ENCODE assay signal across 28 mouse cellular contexts in the genomic region with DNA sequence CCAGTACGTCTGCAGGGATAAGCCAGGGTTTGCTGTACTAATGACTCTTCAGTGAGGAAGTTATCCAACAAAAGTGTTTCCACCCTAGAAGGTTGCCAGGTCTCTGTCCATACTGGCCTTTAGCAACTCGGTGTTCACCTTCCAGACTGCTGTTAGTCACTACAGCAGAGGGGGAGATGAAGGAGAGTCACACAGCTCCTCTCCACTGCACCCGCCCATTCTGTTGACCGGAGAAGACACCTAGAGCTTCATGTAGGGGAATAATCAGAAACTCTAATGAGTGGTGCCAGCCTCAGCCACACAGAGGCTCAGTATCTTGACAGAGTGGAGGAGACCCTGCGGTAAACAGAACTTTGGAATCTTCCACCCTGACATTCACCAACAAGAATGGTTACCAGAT. TPM values are rescaled to one million over a fixed set of nuclear protein-coding genes. Genes with fewer than 3 reads are reported as not detected.
"Had no signal": no experiment of that assay in that cellular context is flagged by ENCODE, and none has a peak within 500 bp of the region (broad histone marks: within the 10 kb centered on the region; RNA-seq: fewer than 3 reads in every experiment).

No protein-coding gene starts in this region.

- H3K27me3 ChIP-seq: heart, embryonic 13.5 days; heart, embryonic 15.5 days; hindbrain, embryonic 12.5 days; intestine, embryonic 15.5 days; limb, embryonic 12.5 days; liver, embryonic 13.5 days; liver, embryonic 15.5 days had no signal

- H3K4me2 ChIP-seq: heart, embryonic 11.5 days; heart, embryonic 13.5 days; heart, embryonic 15.5 days; hindbrain, embryonic 12.5 days; hindbrain, embryonic 14.5 days; intestine, embryonic 15.5 days; limb, embryonic 12.5 days; liver, embryonic 11.5 days; liver, embryonic 13.5 days; liver, embryonic 15.5 days had no signal

- DNase-seq: gastrocnemius, postnatal 10 days; gastrocnemius, postnatal 25 days; heart, postnatal 14 days; heart, postnatal 4 days; kidney, adult 18-20 months; kidney, adult 8-10 months; kidney, postnatal 10 days; kidney, postnatal 25 days; liver; liver, embryonic 13.5 days had no signal

- H3K4me1 ChIP-seq: liver, embryonic 13.5 days; liver, embryonic 15.5 days had no signal

- H3K27ac ChIP-seq: heart, embryonic 13.5 days; heart, embryonic 15.5 days; hindbrain, embryonic 10.5 days; hindbrain, embryonic 12.5 days; hindbrain, embryonic 14.5 days; layer of hippocampus, adult 2 months; left cerebral cortex, adult 2 months; limb, embryonic 10.5 days; limb, embryonic 12.5 days; liver, embryonic 13.5 days; liver, embryonic 15.5 days had no signal

- H3K9ac ChIP-seq: heart, embryonic 13.5 days; heart, embryonic 15.5 days; hindbrain, embryonic 12.5 days; hindbrain, embryonic 14.5 days; intestine, embryonic 15.5 days; limb, embryonic 12.5 days; liver, embryonic 13.5 days; liver, embryonic 15.5 days had no signal

- H3K4me3 ChIP-seq: heart, embryonic 13.5 days; heart, embryonic 15.5 days; hindbrain, embryonic 10.5 days; hindbrain, embryonic 12.5 days; intestine, embryonic 15.5 days; layer of hippocampus, adult 2 months; left cerebral cortex, adult 2 months; limb, embryonic 10.5 days; limb, embryonic 12.5 days; liver, embryonic 13.5 days; liver, embryonic 15.5 days had no signal

- H3K9me3 ChIP-seq: heart, embryonic 13.5 days; heart, embryonic 15.5 days; hindbrain, embryonic 10.5 days; hindbrain, embryonic 12.5 days; intestine, embryonic 15.5 days; limb, embryonic 10.5 days; limb, embryonic 12.5 days; liver, embryonic 13.5 days; liver, embryonic 15.5 days had no signal

- ATAC-seq: forebrain, embryonic 16.5 days; hindbrain, embryonic 16.5 days; inflammation-experienced regulatory T-cells, adult 6 months; intestine, postnatal 0 days had no signal

- H3K36me3 ChIP-seq: heart, embryonic 13.5 days; heart, embryonic 15.5 days; hindbrain, embryonic 10.5 days; hindbrain, embryonic 12.5 days; intestine, embryonic 15.5 days; limb, embryonic 10.5 days; limb, embryonic 12.5 days; liver, embryonic 13.5 days; liver, embryonic 15.5 days had no signal

RNA-seq across cellular contexts. Expression of a gene that starts 28.4 kb away (rescaled TPM):
- total RNA-seq: granulocyte monocyte progenitor cell, adult 5-6 weeks had no signal
